Mouse (Mus musculus) neutrophil, adult 65 days (primary cell): ENCODE measurements around the gene Krtap14. TPM values are rescaled to one million over a fixed set of nuclear protein-coding genes. Genes with fewer than 3 reads are reported as not detected.

Experiments used
- total RNA-seq: library from RNA; stranded (reverse); gene quantifications from 2 replicates; pipeline ENCODE4 v1.2.4, GENCODE M21; 2023

Krtap14 gene
- total RNA-seq = not detected in 2 replicates

DNA sequence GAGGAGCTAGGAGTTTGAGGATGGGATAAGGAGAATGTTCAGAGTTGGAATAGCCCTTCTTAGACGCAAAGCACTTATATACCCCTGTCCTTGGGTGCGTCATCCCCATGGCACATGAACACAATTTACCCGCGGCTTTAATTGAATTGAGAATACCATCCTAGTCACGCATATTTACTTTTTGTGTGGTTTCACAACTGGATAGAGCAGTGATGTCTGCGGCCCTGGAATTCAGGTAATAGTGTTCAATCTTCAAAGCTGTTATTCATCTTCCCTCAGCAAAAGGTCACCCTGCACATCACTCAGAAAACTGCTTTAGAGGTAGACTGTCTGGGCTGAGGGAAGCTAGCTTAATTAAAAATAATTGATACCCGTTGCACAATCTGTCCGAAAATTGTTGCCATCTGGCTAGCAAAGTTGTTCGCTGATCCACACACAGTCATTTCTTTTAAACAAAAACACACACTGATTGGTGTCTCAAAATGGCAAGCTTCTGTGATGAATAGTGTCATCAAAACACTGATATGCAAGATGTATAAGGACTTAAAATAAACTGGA, at the start of gene Krtap14:
TSS of gene Krtap14 (minus strand) at position 51 of the 558 bp plus-strand sequence.

DNA sequence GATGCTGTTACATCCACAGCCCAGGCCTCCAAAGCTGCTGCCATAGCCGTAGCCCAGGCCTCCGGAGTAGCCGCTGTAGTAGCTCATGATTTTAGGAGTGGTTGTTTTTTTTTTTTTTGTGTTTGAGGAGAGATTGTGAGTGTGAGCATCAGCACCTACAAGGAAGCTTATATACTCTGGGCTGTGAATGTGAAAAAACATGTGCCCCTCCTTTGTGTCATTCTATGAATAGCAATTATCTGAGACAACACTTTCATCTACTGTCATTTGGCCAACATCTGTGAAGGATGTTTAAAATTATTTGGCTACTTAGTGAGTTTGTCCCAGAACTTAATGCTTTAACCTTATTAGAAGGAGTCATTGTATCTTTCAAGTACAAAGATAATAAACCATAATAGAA, 48.2 kb upstream of the Krtap14 start, which contains the start of gene Krtap19-2:
TSS of gene Krtap19-2 (minus strand) at position 101 of the 400 bp plus-strand sequence.

DNA sequence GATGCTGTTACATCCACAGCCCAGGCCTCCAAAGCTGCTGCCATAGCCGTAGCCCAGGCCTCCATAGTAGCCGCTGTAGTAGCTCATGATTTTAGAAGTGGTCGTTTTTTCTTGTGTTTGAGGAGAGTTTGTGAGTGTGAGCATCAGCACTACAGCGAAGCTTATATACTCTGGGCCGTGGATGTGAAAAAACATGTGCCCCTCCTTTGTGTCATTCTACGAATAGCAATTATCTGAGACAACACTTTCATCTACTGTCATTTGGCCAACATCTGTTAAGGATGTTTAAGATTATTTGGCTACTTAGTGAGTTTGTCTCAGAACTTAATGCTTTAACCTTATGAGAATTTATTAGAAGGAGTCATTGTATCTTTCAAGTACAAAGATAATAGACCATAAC, 43.4 kb upstream of the Krtap14 start, which contains the start of gene Krtap19-1:
TSS of gene Krtap19-1 (minus strand) at position 101 of the 400 bp plus-strand sequence.

DNA sequence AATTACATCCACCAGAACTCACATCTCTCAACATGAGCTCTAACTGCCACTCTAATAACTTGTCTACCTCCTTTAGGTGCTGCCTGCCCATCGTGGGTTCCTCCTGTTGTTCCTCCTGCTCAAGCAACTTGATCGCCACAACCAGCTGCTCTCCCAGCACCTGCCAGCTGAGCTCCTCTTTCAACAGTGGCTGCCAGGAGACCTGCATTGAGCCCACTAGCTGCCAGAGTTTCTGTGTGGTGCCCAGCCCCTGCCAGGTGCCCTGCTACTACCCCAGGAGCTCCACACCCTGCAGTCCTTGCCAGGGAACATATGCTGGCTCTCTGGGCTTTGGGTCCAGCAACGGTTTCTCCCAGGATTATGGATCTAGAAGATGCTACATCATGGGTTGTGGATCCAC, 5.9 kb downstream of the Krtap14 start, which contains the start of gene Krtap15:
TSS of gene Krtap15 (plus strand) at position 150 of the 400 bp plus-strand sequence.

DNA sequence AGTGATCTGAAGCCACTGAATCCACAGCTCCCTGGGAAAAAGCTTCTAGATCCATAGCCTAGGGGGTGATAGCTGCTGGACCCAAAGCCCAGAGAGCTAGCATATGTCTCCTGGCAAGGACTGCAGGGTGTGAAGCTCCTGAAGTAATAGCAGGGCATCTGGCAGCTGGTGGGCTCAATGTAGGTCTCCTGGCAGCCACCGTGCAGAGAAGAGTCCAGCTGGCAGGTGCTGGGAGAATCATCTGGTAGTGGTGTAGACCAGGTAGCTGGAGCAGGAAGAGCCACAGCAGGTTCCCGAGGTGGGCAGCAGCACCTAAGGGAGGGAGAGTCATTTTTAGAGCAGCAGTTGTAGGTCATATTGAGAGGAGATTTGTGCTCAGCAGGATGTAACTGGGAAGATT, 14.1 kb downstream of the Krtap14 start, which contains the start of gene Gm20741:
TSS of gene Gm20741 (minus strand) at position 394 of the 400 bp plus-strand sequence.

DNA sequence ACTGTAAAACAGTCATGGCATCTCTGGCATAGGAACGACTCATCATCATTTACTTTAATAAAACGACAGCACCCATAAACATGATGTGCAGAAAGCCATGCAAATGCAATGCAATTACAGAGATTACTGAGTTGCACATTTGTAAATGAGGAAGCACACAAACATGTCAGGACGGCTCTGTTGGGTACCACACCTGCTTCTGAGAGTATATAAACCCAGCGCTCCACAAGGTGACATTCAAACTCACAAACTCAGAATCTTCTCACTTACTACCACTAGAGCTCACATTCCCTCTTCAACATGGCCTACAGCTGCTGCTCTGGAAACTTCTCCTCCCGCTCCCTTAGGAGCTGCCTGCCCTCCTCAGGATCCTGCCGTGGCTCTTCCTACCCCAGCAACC, 48.3 kb downstream of the Krtap14 start, which contains the start of gene Gm5965:
TSS of gene Gm5965 (plus strand) at position 301 of the 400 bp plus-strand sequence.

DNA sequence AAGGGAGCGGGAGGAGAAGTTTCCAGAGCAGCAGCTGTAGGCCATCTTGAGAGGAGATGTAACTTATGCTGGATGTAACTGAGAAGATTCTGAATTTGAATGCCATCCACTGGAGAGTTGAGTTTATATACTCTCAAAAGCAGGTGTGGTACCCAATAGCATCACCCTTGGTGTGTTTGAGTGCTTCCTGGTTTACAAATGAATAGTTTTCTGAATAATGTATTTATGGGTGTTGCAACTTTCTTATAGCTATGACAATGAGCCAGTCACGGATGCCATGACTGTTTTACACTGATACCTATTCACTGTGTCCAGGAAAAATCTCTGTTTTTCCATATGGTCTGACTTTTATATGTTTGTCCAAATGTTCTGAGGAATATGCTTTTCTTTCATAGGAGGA, 51.8 kb downstream of the Krtap14 start, which contains the start of gene 2310057N15Rik:
TSS of gene 2310057N15Rik (minus strand) at position 101 of the 400 bp plus-strand sequence.

Other genes starting within 250 kb of the Krtap14 start
- not detected in 2 replicates for gene Krtap24-1, start 213.9 kb downstream of the Krtap14 start, total RNA-seq
- not detected in 2 replicates for gene 2310079G19Rik, start 198.5 kb downstream of the Krtap14 start, total RNA-seq
- not detected in 2 replicates for gene Krtap26-1, start 178.3 kb downstream of the Krtap14 start, total RNA-seq
- gene Krtap27-1, start 154.5 kb downstream of the Krtap14 start, total RNA-seq = not detected in 2 replicates
- not detected in 2 replicates for gene 2310061N02Rik, start 118.2 kb downstream of the Krtap14 start, total RNA-seq
- not detected in 2 replicates for gene Krtap13-1, start 97.3 kb downstream of the Krtap14 start, total RNA-seq
- gene Krtap13, start 74.5 kb downstream of the Krtap14 start, total RNA-seq = not detected in 2 replicates
- not detected in 2 replicates for gene 2310034C09Rik, start 67.3 kb downstream of the Krtap14 start, total RNA-seq
- gene 2310057N15Rik, start 51.9 kb downstream of the Krtap14 start, total RNA-seq = not detected in 2 replicates
- gene Gm5965, start 48.2 kb downstream of the Krtap14 start, total RNA-seq = not detected in 2 replicates
- gene Gm20741, start 13.9 kb downstream of the Krtap14 start, total RNA-seq = not detected in 2 replicates
- not detected in 2 replicates for gene Krtap15, start 5.9 kb downstream of the Krtap14 start, total RNA-seq
- not detected in 2 replicates for gene Krtap19-1, start 43.3 kb upstream of the Krtap14 start, total RNA-seq
- gene Krtap19-2, start 48.1 kb upstream of the Krtap14 start, total RNA-seq = not detected in 2 replicates
- not detected in 2 replicates for gene Krtap19-3, start 51.9 kb upstream of the Krtap14 start, total RNA-seq
- not detected in 2 replicates for gene Krtap19-4, start 58.9 kb upstream of the Krtap14 start, total RNA-seq
- not detected in 2 replicates for gene Krtap19-5, start 70.3 kb upstream of the Krtap14 start, total RNA-seq
- gene Krtap19-9b, start 106.1 kb upstream of the Krtap14 start, total RNA-seq = not detected in 2 replicates
- not detected in 2 replicates for gene Krtap16-3, start 136.7 kb upstream of the Krtap14 start, total RNA-seq
- gene Krtap22-2, start 184.6 kb upstream of the Krtap14 start, total RNA-seq = not detected in 2 replicates
- not detected in 2 replicates for gene Gm10229, start 189.1 kb upstream of the Krtap14 start, total RNA-seq
- gene Krtap6-1, start 205.6 kb upstream of the Krtap14 start, total RNA-seq = not detected in 2 replicates
- not detected in 2 replicates for gene Gm10228, start 215.3 kb upstream of the Krtap14 start, total RNA-seq
- gene Krtap6-5, start 221.7 kb upstream of the Krtap14 start, total RNA-seq = not detected in 2 replicates
- not detected in 2 replicates for gene 1110025L11Rik, start 237.9 kb upstream of the Krtap14 start, total RNA-seq